Mouse (Mus musculus): ENCODE measurements at regions not wholly inside any gene's neighbourhood (a gene's known extent, or its start where the extent isn't known, plus 50 kb on each side); places are given as distances from the start of the nearest gene placed in this dataset.

GRCm38 (mm10) chr11:90851221-90851620 is 163.1 kb upstream of the Tom1l1 start:
- TF ChIP-seq ZC3H11A (IDR thresholded peaks at IDR 0.05; ENCODE audit: low read depth, low read length) (no peak), CTCF (conservative IDR thresholded peaks at IDR 0.05 in 1 of 2, IDR thresholded peaks at IDR 0.05 in 1 of 2; ENCODE audit: low read depth in 2 of 2, low read length in 2 of 2) (no peak), MAFK (IDR thresholded peaks at IDR 0.05; ENCODE audit: insufficient replicate concordance, low read length) (no peak), POLR2A (IDR thresholded peaks at IDR 0.05; ENCODE audit: low read depth, low read length) (no peak), MYC (IDR thresholded peaks at IDR 0.05; ENCODE audit: low read depth, low read length) (no peak), SIN3A (IDR thresholded peaks at IDR 0.05; ENCODE audit: low read length) (no peak)

Data from CH12.LX (cell line).